In the genomic region with DNA sequence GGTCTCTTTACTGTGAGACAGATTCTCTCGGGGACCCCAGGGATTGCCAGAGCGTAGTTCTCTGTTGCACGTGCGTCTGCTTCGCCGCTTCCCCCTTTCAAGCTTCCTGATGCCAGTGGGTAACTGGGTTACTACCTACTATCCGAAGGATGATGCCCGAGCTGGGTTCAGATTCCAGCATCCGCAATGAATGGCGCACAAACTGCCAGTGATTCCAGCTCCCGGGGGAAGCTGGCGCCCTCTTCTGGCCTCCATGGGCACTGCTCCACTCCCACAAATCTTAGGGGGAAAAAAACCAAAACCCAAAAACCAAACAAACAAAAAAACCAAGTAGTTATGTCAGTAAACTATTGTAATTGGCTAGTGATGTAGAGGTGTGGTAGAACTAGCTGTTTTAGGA, we compare ENCODE assay signal across 10 mouse cellular contexts. TPM values are rescaled to one million over a fixed set of nuclear protein-coding genes. Genes with fewer than 3 reads are reported as not detected.
A peak's percentile ranks its signal among the peaks of the same experiment; 100 is the strongest.
DNase-seq lines count a peak whose midpoint lies in the region; ATAC-seq and TF ChIP-seq lines count a peak whose summit lies in the region.
"Had no signal": no experiment of that assay in that cellular context is flagged by ENCODE, and none has a peak within 500 bp of the region (broad histone marks: within the 10 kb centered on the region; RNA-seq: fewer than 3 reads in every experiment).

No protein-coding gene starts in this region.

- 20% methylated on average over 12 of the region's 12 CpGs for WGBS in heart, embryonic 10.5 days

- in situ Hi-C loops in Patski (cut with MboI; ENCODE audit: low pct_unique_long_range_greater_than_20kb): no loop called here

- POLR2A ChIA-PET in Patski (lab: Charles Lee): no interaction called here

- peaks cover 29% of the 10 kb centered on the region for H3K27me3 ChIP-seq in Patski
- H3K27me3 ChIP-seq in heart, embryonic 10.5 days (ENCODE audit: insufficient read depth, poor library complexity, severe bottlenecking): peaks cover 5% of the 10 kb centered on the region; the same call in 1 of the 2 replicates

- ATAC-seq in cerebellum, adult (ENCODE audit: insufficient number of reproducible peaks, low FRiP score, low TSS enrichment): no peak
- no peak for ATAC-seq in Patski

- H3K4me1 ChIP-seq in heart, embryonic 10.5 days: no peaks in the 10 kb centered on the region

- peak; percentile 14 for DNase-seq in cerebellum, adult 11 months
- DNase-seq in left cerebral cortex, adult 2 months (ENCODE audit: extremely low spot score in 1 of 2, low spot score in 2 of 2): peak; percentile 22 to 61
- no peak for DNase-seq in left cerebral cortex, postnatal 10 days (ENCODE audit: extremely low spot score in 1 of 2, low spot score in 2 of 2)
- no peak for DNase-seq in Patski (ENCODE audit: low read depth, low spot score)
- peak; percentile 23 for DNase-seq in induced T-regulatory cell, adult 2 months (ENCODE audit: low read depth)
- no peak for DNase-seq in heart, embryonic 10.5 days (ENCODE audit: low spot score)
- DNase-seq in frontal cortex, postnatal 10 days (ENCODE audit: low spot score in 2 of 2): no peak

- CTCF ChIA-PET in Patski (lab: Charles Lee): interaction anchor here (1.4 to 3.1 kb wide), 3 partner anchors 10 to 175 kb away, joined by 3 to 16 read pairs (median 6); no protein-coding TSS in a partner anchor

- H3K4me3 ChIP-seq in left cerebral cortex, adult 2 months: no peak overlapping the region
- no peak overlapping the region for H3K4me3 ChIP-seq in heart, embryonic 10.5 days
- H3K4me3 ChIP-seq: erythroblast, embryonic 14.5 days had no signal

- H3K9me3 ChIP-seq in heart, embryonic 10.5 days: no peaks in the 10 kb centered on the region

- H3K27ac ChIP-seq in left cerebral cortex, adult 2 months: no peak overlapping the region
- H3K27ac ChIP-seq in heart, embryonic 10.5 days: no peak overlapping the region

- intact Hi-C loops in left cerebral cortex, adult 2 months (cut with DNase I): no loop called here
- intact Hi-C loops in left cerebral cortex, postnatal 10 days (cut with DNase I): no loop called here

- TF ChIP-seq CTCF in left cerebral cortex, adult 2 months (IDR thresholded peaks at IDR 0.05): peak; percentile 92
- TF ChIP-seq CTCF in Patski (IDR thresholded peaks at IDR 0.05): peak; percentile 70

- no peaks in the 10 kb centered on the region for H3K36me3 ChIP-seq in heart, embryonic 10.5 days

RNA-seq across cellular contexts. Expression of a gene that starts 53.2 kb away (rescaled TPM):
- 100 to 1,000 TPM; 177 to 214 TPM for total RNA-seq in left cerebral cortex, adult 2 months (2021)
- total RNA-seq in left cerebral cortex, postnatal 10 days (2021): 10 to 100 TPM; 18.6 to 57.9 TPM
- not detected for polyA plus RNA-seq in Patski (2021)
- polyA plus RNA-seq in heart, embryonic 10.5 days (2016; fragmentation: Nextera tagmentation; extraction: Ambion mirVana): not detected in 2 replicates
- polyA plus RNA-seq: C2C12; erythroblast, embryonic 14.5 days had no signal

Comparison
In these comparisons a context has a peak if more than half of its experiments do, and no peak if none do; other contexts are left out.
1. DNase-seq: peak in cerebellum, adult 11 months (single experiment), left cerebral cortex, adult 2 months (2 of 2) and induced T-regulatory cell, adult 2 months (single experiment); none in left cerebral cortex, postnatal 10 days (0 of 2), Patski (single experiment), heart, embryonic 10.5 days (single experiment) and frontal cortex, postnatal 10 days (0 of 2).